Mouse (Mus musculus): ENCODE measurements around the gene Anapc1. TPM values are rescaled to one million over a fixed set of nuclear protein-coding genes. Genes with fewer than 3 reads are reported as not detected.

Gene Anapc1
- polyA plus RNA-seq, 1 experiment from 2014 or later = 86.0 TPM

- Histone ChIP-seq H3K27me3 (ENCODE audit: control insufficient read depth, insufficient read depth, low read length) (no peaks in the 10 kb centered on the region), H3K36me3 (ENCODE audit: control insufficient read depth, insufficient read depth, low read length) (no peaks in the 10 kb centered on the region), H3K4me1 (ENCODE audit: control insufficient read depth, insufficient read depth, low read length) (no peaks in the 10 kb centered on the region), H3K4me3 (ENCODE audit: low read depth, low read length) (no peak overlapping the region), H3K9me3 (ENCODE audit: control insufficient read depth, low read depth, low read length) (no peaks in the 10 kb centered on the region), H3K9ac (replicated peaks; ENCODE audit: low read depth, low read length) (no peak overlapping the region), H3K4me2 (replicated peaks; ENCODE audit: low read depth, low read length) (no peak overlapping the region), H3K27ac (ENCODE audit: low read length) (no peak overlapping the region)
- ATAC-seq (ENCODE audit: insufficient number of reproducible peaks, insufficient read depth, low FRiP score, low read depth) = 0 out of 2 replicates have a peak, but pooled peaks have one; percentile 56
- WGBS = 78% methylated on average over 5 of the region's 5 CpGs
Observed at GRCm38 (mm10) chr2:128722106-128722710, 35.0 kb upstream of the Anapc1 start.

- Histone ChIP-seq H3K27ac (ENCODE audit: low read length) (no peak overlapping the region), H3K9ac (replicated peaks; ENCODE audit: low read depth, low read length) (no peak overlapping the region), H3K4me2 (replicated peaks; ENCODE audit: low read depth, low read length) (no peak overlapping the region), H3K4me3 (ENCODE audit: low read depth, low read length) (no peak overlapping the region), H3K4me1 (ENCODE audit: control insufficient read depth, insufficient read depth, low read length) (peaks cover 16% of the 10 kb centered on the region), H3K9me3 (ENCODE audit: control insufficient read depth, low read depth, low read length) (no peaks in the 10 kb centered on the region), H3K27me3 (ENCODE audit: control insufficient read depth, insufficient read depth, low read length) (no peaks in the 10 kb centered on the region), H3K36me3 (ENCODE audit: control insufficient read depth, insufficient read depth, low read length) (no peaks in the 10 kb centered on the region)
- 89% methylated on average over 2 of the region's 2 CpGs for WGBS
- no peak for ATAC-seq (ENCODE audit: insufficient number of reproducible peaks, insufficient read depth, low FRiP score, low read depth)
Observed at GRCm38 (mm10) chr2:128719380-128719779, 32.2 kb upstream of the Anapc1 start.

- no peak overlapping the region for H3K27ac ChIP-seq (ENCODE audit: low read length)
- H3K36me3 ChIP-seq (ENCODE audit: control insufficient read depth, insufficient read depth, low read length) = no peaks in the 10 kb centered on the region
- no peak overlapping the region for H3K4me3 ChIP-seq (ENCODE audit: low read depth, low read length)
- ATAC-seq (ENCODE audit: insufficient number of reproducible peaks, insufficient read depth, low FRiP score, low read depth) = no peak
- no peaks in the 10 kb centered on the region for H3K27me3 ChIP-seq (ENCODE audit: control insufficient read depth, insufficient read depth, low read length)
- H3K9ac ChIP-seq (replicated peaks; ENCODE audit: low read depth, low read length) = no peak overlapping the region
- H3K9me3 ChIP-seq (ENCODE audit: control insufficient read depth, low read depth, low read length) = no peaks in the 10 kb centered on the region
- peaks cover 30% of the 10 kb centered on the region for H3K4me1 ChIP-seq (ENCODE audit: control insufficient read depth, insufficient read depth, low read length)
- WGBS = 83% methylated on average over 1 of the region's 1 CpGs
- H3K4me2 ChIP-seq (replicated peaks; ENCODE audit: low read depth, low read length) = no peak overlapping the region
Observed at GRCm38 (mm10) chr2:128715979-128716378, 28.8 kb upstream of the Anapc1 start.

GRCm38 (mm10) chr2:128714724-128715241 lies 27.6 kb upstream of the Anapc1 start:
- H3K27ac ChIP-seq (ENCODE audit: low read length) = peak overlapping the region; percentile 79
- no peaks in the 10 kb centered on the region for H3K9me3 ChIP-seq (ENCODE audit: control insufficient read depth, low read depth, low read length)
- no peaks in the 10 kb centered on the region for H3K36me3 ChIP-seq (ENCODE audit: control insufficient read depth, insufficient read depth, low read length)
- no peak overlapping the region for H3K4me2 ChIP-seq (replicated peaks; ENCODE audit: low read depth, low read length)
- H3K9ac ChIP-seq (replicated peaks; ENCODE audit: low read depth, low read length) = no peak overlapping the region
- H3K4me3 ChIP-seq (ENCODE audit: low read depth, low read length) = no peak overlapping the region
- peak; percentile 67; the same call in 1 of the 2 replicates for ATAC-seq (ENCODE audit: insufficient number of reproducible peaks, insufficient read depth, low FRiP score, low read depth)
- H3K4me1 ChIP-seq (ENCODE audit: control insufficient read depth, insufficient read depth, low read length) = peaks cover 30% of the 10 kb centered on the region
- H3K27me3 ChIP-seq (ENCODE audit: control insufficient read depth, insufficient read depth, low read length) = no peaks in the 10 kb centered on the region
- 40% methylated on average over 7 of the region's 7 CpGs for WGBS

GRCm38 (mm10) chr2:128713548-128714003 lies 26.4 kb upstream of the Anapc1 start:
- H3K27ac ChIP-seq (ENCODE audit: low read length) = peak overlapping the region; percentile 79
- peaks cover 30% of the 10 kb centered on the region for H3K4me1 ChIP-seq (ENCODE audit: control insufficient read depth, insufficient read depth, low read length)
- ATAC-seq (ENCODE audit: insufficient number of reproducible peaks, insufficient read depth, low FRiP score, low read depth) = peak; percentile 79; the same call in 1 of the 2 replicates
- no peaks in the 10 kb centered on the region for H3K27me3 ChIP-seq (ENCODE audit: control insufficient read depth, insufficient read depth, low read length)
- no peak overlapping the region for H3K4me3 ChIP-seq (ENCODE audit: low read depth, low read length)
- no peaks in the 10 kb centered on the region for H3K36me3 ChIP-seq (ENCODE audit: control insufficient read depth, insufficient read depth, low read length)
- H3K9ac ChIP-seq (replicated peaks; ENCODE audit: low read depth, low read length) = no peak overlapping the region
- H3K4me2 ChIP-seq (replicated peaks; ENCODE audit: low read depth, low read length) = no peak overlapping the region
- no peaks in the 10 kb centered on the region for H3K9me3 ChIP-seq (ENCODE audit: control insufficient read depth, low read depth, low read length)
- WGBS = 33% methylated on average over 5 of the region's 5 CpGs

GRCm38 (mm10) chr2:128712940-128713339 lies 25.7 kb upstream of the Anapc1 start:
- 64% methylated on average over 6 of the region's 6 CpGs for WGBS
- Histone ChIP-seq H3K4me1 (ENCODE audit: control insufficient read depth, insufficient read depth, low read length) (peaks cover 30% of the 10 kb centered on the region), H3K4me2 (replicated peaks; ENCODE audit: low read depth, low read length) (no peak overlapping the region)

GRCm38 (mm10) chr2:128710609-128711008 lies 23.4 kb upstream of the Anapc1 start:
- WGBS = 78% methylated on average over 6 of the region's 6 CpGs
- Histone ChIP-seq H3K27me3 (ENCODE audit: control insufficient read depth, insufficient read depth, low read length) (no peaks in the 10 kb centered on the region), H3K9ac (replicated peaks; ENCODE audit: low read depth, low read length) (no peak overlapping the region), H3K27ac (ENCODE audit: low read length) (no peak overlapping the region), H3K4me2 (replicated peaks; ENCODE audit: low read depth, low read length) (no peak overlapping the region), H3K4me1 (ENCODE audit: control insufficient read depth, insufficient read depth, low read length) (peaks cover 26% of the 10 kb centered on the region), H3K4me3 (ENCODE audit: low read depth, low read length) (no peak overlapping the region), H3K36me3 (ENCODE audit: control insufficient read depth, insufficient read depth, low read length) (no peaks in the 10 kb centered on the region), H3K9me3 (ENCODE audit: control insufficient read depth, low read depth, low read length) (no peaks in the 10 kb centered on the region)
- no peak for ATAC-seq (ENCODE audit: insufficient number of reproducible peaks, insufficient read depth, low FRiP score, low read depth)

More at GRCm38 (mm10) chr2:128712940-128713339, 25.7 kb upstream of the Anapc1 start:
- no peak for ATAC-seq (ENCODE audit: insufficient number of reproducible peaks, insufficient read depth, low FRiP score, low read depth)
- Histone ChIP-seq H3K27me3 (ENCODE audit: control insufficient read depth, insufficient read depth, low read length) (no peaks in the 10 kb centered on the region), H3K9me3 (ENCODE audit: control insufficient read depth, low read depth, low read length) (no peaks in the 10 kb centered on the region), H3K27ac (ENCODE audit: low read length) (peak overlapping the region; percentile 79), H3K9ac (replicated peaks; ENCODE audit: low read depth, low read length) (no peak overlapping the region), H3K4me3 (ENCODE audit: low read depth, low read length) (no peak overlapping the region), H3K36me3 (ENCODE audit: control insufficient read depth, insufficient read depth, low read length) (no peaks in the 10 kb centered on the region)

GRCm38 (mm10) chr2:128709264-128709663 lies 22.1 kb upstream of the Anapc1 start:
- 49% methylated on average over 6 of the region's 6 CpGs for WGBS
- no peaks in the 10 kb centered on the region for H3K36me3 ChIP-seq (ENCODE audit: control insufficient read depth, insufficient read depth, low read length)
- H3K27ac ChIP-seq (ENCODE audit: low read length) = no peak overlapping the region
- H3K4me2 ChIP-seq (replicated peaks; ENCODE audit: low read depth, low read length) = no peak overlapping the region
- H3K27me3 ChIP-seq (ENCODE audit: control insufficient read depth, insufficient read depth, low read length) = no peaks in the 10 kb centered on the region
- H3K4me3 ChIP-seq (ENCODE audit: low read depth, low read length) = no peak overlapping the region
- H3K9ac ChIP-seq (replicated peaks; ENCODE audit: low read depth, low read length) = no peak overlapping the region
- ATAC-seq (ENCODE audit: insufficient number of reproducible peaks, insufficient read depth, low FRiP score, low read depth) = no peak
- peaks cover 13% of the 10 kb centered on the region for H3K4me1 ChIP-seq (ENCODE audit: control insufficient read depth, insufficient read depth, low read length)
- no peaks in the 10 kb centered on the region for H3K9me3 ChIP-seq (ENCODE audit: control insufficient read depth, low read depth, low read length)

Measured in stomach, embryonic 14.5 days (tissue).